Mouse (Mus musculus) adrenal gland, adult 2 months (tissue): ENCODE data around the gene Ntn3. TPM values are rescaled to one million over a fixed set of nuclear protein-coding genes. Genes with fewer than 3 reads are reported as not detected.
A peak's percentile ranks its signal among the peaks of the same experiment; 100 is the strongest.

Experiments used
- DNase-seq: peaks from one replicate; pipeline ENCODE4 v3.0.0; 2021
- long read RNA-seq: library from polyadenylated mRNA; stranded (forward); transcript quantifications from one replicate; pipeline ENCODE4 v2.0.0, GENCODE M21; 2021
- polyA plus RNA-seq: library from polyadenylated mRNA; depleted of rRNA; stranded (reverse); fragments of >200 nt; gene quantifications from 2 replicates; pipeline ENCODE4 v1.2.3, GENCODE M21; 2012; rRNA removed
- total RNA-seq, 2 experiments: library from RNA; stranded (reverse); gene quantifications; 2 replicates each; pipeline ENCODE4 v1.2.3; 2021

Gene Ntn3
- total RNA-seq, result 1 to 10 TPM; 1.4 to 2.4 TPM
- polyA plus RNA-seq, result 7.4 and 8.8 TPM in 2 replicates
- long read RNA-seq, full-length matches to known transcripts, result 3 of 5 reads
- long read RNA-seq, partial matches to known transcripts, result 0 of 5 reads
- long read RNA-seq, other reads (novel, unspliced or antisense), result 2 of 5 reads

DNA sequence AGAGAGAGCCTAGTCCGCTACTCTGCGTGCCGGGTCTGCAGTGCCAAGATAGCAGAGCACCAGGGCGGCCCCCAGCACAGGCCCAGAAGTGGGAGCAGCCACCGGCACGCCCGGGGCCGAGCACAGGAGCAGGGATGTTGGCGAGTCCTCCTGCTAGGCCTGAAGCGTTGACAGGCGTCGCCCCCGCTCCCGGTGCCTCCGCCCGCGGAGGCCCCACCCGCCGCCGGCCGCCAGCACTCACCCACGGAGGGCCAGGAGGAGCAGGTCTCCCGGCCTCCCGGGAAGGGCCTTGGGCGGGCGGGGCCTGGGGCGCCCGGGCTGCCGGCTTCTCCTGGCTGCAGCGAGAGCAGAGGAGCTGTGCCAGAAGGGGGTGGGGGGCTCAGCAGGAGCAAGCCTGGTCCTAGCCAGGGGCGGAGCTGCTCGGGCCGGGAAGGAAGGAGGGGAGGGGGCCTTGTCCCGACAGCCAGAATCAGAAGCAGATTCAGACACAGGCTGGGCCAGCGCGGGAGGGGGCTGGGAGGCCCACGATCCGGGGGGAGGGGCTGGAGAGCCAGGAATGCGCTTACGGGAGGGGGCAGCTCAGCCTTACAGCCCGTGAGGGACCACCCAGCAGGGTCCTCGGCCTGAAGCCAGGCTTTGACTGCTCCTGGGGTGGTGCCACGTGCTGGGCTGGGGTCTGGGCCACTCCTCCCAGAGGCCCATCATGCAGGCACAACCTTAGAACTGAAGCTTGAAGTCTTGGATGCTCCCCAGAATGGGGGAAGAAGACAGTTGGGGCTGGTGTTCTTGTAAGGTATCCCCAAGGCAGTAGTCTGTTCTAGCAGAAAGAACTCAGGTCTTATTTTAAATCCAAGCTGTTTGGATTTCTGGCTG is at the start of gene Ntn3:
Ntn3 (minus strand) TSS at position 489 of the 873 bp plus-strand sequence.
- DNase-seq, result peak; percentile 74

DNA sequence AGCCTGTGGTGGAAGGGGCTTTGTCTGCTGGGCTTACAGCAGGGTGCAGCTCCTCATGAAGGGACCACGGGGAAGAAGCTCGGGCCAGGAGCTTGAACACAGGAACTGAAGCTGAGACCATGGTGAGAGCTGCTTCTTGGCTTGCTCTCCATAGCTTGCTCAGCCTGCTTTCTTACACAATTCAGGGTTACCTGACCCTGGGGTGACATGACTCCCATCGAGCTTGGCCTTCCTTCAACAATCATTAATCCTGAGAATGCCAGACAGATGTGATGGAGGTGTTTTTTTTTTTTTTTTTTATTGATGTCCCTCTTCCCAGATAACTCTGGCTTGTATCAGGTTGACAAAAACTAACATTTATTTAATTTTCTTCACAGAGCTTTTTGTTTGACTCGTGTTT is 49.6 kb upstream of the Ntn3 start:
- DNase-seq, result peak; percentile 69

DNA sequence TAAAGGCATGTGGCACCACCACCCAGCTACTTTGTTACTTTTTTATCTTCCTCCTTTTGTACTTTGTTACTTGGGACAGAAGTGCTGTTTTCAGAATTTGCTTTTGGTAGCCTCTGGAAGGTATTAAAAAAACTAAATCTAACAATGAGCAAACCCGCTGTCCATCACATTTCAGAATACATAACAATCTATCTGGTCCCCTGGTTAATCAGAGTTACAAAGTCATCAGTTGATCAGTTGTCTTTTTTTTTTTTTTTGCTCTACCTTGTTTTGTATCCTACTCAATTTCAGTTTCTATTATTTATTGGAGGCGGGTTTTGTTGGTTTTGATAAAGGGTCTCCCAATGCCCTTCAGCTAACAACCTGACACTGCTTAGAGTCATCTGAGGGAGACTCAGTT is 43.0 kb upstream of the Ntn3 start:
- DNase-seq, result no peak

DNA sequence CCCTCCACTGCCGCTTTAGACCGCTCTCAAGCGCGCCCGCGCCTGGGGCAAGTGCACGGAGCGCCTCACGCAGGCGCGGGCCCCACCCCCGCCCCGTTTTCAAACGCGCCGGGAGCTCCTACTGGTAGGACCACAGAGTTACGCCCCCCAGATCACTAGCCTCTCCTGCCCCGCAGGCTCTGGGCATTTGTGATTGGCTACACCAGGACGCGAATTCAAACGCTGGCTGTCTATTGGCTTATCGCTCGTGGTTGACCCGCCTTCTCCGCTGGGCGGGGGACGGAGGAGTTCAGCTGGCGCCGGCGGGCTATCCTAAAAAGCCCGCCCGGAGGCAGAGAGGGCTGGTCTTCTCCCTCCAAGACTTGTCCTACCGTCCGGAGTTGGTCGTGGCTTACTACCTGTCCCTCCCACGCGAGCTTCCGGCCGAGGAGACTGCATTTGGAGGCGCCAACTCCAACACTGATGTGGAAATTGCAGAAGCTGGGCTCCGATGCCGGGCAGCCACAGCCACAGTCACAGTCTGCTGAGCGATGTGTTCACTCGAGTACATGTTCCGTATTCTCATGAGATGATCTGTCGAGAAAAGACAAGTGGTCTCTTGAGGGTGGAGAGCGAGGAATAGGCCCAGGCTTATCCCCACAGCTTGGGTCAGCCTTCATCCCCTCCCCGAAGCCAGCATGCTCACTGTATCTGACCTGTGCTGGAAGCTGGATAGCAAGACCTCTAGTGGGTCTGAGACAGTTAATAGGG is 42.2 kb upstream of the Ntn3 start, which contains the start of gene Ccnf:
Ccnf (minus strand) TSS at position 165 of the 750 bp plus-strand sequence.
- DNase-seq, result peak; percentile 98

DNA sequence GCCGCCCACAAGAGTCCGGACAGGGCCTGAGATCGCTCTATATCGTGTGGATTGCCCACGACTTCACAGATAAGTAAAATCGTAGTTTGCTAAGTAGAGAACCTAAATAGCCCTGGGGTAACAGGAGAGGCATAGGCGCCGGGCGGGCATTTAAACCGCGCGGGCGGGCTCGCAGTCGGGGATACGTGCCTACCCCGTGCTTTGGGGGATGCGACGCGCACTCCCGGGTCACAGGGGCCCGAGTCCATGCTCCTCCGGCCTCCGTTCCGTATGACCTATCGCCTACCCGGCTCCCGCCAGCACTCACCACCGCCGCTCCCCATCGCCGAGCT is 41.6 kb upstream of the Ntn3 start:
- no peak for DNase-seq

DNA sequence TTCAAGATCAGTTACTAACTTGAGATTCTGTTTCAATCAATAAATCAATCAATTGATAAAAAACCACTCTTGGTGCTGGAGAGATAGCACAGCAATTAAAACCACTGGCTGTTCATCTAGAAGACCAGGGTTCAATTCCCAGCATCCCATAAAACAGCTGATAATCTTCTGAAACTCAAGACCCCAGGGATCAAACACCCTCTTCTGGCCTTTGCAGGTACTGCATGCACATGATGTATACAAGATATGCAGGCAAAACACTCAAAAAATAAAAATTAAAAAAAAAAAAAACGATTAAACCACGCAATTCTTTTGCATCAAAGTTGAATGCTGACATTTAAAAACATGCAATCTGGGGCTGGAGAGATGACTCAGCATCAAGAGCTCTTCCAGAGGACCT is 39.3 kb upstream of the Ntn3 start:
- DNase-seq, result no peak

DNA sequence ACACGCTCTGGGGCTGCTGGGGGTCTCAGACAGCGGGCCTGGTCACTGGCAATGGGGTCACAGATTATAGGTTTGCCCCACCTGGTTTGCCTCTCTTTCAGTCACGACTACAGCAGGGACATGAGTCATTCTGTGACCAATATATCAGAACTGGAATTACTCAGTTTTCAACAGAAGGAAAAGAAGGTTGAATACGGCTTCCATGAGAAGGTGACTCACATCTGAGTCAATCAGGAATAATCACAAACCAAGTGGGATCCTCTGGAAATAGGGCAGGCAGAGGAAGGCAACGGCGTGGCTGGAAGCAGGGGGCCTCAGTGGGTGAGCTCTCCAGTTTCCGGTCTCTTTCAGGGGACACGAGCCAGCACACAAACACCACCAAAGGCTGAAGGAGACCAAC is 34.7 kb upstream of the Ntn3 start:
- peak; percentile 52 for DNase-seq

DNA sequence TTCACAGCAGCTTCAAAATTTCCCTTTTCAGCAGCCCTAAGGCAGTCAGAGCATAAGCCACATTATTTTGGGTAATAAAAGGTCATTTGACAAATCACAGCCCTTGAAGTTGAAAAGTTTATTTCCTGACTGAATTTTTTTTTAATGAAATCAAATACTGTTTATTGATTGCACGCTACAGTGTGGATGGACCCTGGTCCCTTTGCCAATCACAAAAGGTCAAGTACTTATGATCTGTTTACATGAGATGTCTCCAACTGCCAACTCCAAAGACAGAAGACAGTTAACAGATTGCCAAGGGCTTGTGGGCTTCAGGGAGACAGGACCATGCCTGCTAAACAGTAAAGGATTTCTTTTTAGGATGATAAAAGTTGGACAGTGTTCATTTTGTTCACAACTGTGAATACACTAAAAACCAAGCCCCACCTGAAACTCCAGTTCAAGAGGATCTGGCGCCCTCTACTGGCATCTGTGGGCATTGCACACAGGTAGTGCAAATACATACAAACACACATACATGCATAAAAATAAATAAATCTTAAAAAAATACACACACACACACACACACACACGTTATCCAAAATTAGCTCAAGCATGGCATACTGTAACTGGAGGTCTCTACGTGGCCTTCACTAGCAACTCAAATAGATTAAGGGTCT is 34.1 kb upstream of the Ntn3 start:
- peak; percentile 17 for DNase-seq

DNA sequence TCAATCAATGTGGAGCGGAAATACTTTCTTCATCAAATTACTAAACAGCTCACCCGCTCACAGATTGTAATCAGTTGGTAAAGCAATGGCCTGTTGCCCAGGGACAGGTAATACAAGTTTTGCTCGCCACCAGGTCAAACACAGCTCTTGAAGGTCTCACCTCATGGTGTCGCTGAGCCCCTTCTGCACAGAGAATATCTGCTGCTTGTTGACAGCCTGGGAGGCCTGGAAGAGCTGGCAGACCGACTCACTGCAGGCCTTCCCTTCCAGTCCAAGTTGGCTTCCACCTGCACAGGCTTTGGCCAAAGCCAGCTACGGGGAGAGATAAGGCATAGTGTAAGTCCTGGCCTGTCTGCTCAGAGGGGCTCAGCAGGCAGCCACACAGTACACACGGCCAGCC is 27.6 kb upstream of the Ntn3 start:
- DNase-seq, result no peak

DNA sequence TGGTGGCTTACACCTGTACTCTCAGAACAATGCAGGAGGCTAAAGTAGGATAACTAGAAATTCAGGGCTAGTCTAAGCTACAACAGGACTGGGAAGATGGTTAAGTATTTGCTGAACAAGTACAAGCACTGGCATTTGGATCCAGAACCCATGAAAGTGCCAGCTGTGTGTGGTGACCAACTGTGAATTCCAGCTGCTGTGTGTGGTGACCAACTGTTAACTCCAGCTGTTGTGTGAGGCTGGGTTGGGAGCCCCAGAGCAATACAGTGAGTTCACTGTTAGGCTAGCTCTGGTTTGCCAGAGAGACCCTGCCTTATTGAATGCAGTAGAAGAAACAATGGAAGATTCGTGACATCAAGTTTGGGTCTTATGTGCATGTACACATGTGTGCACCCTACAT is 27.1 kb upstream of the Ntn3 start:
- DNase-seq, result no peak

DNA sequence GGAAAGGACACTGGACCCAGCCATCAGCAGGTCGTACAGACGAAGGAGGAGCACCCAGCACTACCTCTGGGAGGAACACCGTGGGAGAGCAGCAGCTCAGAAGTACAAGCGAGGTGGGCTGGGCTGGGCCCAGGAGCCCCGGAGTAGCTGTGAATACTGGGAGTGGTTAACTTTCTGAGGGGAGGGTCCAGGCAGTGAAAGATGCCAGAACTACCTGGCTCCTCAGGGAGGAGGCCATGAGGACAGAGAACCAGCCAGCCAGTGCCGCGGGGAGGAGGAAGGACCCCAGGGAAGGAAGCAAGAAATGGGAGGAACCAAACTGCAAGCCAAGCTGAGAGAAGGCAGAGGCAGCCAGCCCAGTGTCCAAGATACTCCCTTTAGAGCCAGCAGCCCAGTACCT is 18.6 kb upstream of the Ntn3 start:
- DNase-seq, result no peak

DNA sequence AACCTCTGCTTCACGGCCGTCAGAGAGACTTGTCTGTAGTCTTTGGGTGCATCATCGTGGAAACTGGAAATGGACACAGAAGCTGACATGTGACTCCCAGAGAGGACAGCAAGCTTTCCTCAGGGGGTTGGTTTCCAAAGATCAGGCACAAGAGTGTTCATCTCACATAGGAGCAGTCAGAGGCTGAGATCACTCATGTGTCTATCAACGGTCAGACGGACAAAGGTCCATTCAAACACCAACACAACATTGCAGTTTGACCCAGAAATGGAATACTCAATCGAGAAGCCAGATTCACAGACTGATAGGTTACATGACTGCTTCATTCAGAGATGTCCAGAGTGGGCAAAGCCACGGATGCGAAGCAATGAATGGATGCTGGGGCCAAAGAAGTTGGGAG is 17.4 kb upstream of the Ntn3 start:
- DNase-seq, result no peak

DNA sequence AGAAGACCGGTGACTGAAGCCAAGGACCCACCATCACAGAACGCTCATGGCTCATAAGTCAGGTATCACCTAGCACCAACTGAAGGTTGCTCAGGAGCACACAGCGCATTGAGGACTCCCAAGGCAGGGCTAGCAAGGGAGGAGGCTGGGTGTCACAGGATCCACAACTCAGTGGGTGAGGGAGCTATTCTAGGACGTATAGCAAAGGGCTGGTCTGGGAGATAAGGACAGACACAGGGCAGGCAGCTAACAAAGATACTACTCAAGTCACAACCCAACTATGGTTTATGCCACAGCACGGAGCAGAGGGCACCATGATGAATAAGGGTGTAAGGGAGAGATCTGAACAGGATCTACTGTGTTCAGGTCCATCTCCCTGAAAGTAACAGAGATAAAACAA is 16.5 kb upstream of the Ntn3 start:
- no peak for DNase-seq

DNA sequence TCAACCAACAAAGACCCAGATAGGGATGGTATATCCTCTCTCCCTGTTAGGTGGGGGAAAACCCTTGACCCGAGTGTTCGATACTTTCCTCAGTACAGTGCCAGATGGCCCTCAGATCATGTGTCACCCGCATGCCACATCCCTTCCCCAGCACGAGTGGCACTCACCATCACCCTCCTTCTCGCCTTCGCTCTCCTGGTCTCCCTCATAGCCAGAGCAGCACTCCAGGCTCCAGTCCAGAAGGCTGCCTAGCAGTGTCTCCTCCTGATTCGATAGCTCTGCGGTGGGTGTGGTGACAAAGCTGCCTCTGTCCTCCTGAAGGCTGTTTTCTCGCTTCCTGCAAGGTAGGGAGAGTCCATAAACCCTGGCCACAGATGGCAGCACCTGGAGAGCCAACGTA is 15.4 kb upstream of the Ntn3 start:
- peak; percentile 12 for DNase-seq

DNA sequence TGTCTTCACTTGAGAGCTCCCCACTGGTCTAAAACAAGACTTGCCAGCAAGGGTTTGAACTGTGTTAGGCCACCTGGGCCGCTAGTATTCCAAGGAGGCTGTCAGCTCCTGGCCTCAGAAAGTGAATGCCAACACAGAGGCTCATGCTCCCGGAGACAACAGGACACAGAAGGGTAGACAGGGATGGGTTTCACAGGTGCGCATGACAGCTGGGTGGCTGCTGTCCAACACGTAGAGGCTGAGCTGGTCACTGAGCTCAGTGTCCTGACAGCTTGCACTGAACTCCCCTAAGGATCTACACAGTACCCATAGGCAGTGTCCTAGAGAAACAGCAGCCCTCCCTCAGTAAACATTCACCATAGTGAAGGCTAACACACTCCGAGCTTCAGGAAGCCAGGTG is 14.2 kb upstream of the Ntn3 start:
- DNase-seq, result no peak

DNA sequence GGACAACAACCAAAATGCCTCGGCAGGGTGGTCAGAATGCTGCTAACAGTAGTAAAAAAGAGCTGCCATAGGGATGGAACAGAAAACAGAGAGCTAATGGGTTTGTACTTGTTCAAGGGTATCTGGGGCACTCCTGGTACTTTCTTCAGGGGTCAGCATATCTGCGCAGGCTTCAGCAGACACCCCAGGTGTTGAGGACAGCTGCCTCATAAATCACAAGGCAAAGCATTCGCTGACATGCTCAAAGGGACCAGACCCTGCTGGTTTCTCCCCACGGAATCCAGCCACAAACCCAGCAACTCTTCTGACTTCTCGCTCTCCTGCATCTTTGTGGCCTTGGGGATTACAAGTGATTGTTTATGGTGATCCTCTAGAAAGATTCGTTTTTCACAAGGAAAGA is 13.3 kb upstream of the Ntn3 start:
- no peak for DNase-seq

DNA sequence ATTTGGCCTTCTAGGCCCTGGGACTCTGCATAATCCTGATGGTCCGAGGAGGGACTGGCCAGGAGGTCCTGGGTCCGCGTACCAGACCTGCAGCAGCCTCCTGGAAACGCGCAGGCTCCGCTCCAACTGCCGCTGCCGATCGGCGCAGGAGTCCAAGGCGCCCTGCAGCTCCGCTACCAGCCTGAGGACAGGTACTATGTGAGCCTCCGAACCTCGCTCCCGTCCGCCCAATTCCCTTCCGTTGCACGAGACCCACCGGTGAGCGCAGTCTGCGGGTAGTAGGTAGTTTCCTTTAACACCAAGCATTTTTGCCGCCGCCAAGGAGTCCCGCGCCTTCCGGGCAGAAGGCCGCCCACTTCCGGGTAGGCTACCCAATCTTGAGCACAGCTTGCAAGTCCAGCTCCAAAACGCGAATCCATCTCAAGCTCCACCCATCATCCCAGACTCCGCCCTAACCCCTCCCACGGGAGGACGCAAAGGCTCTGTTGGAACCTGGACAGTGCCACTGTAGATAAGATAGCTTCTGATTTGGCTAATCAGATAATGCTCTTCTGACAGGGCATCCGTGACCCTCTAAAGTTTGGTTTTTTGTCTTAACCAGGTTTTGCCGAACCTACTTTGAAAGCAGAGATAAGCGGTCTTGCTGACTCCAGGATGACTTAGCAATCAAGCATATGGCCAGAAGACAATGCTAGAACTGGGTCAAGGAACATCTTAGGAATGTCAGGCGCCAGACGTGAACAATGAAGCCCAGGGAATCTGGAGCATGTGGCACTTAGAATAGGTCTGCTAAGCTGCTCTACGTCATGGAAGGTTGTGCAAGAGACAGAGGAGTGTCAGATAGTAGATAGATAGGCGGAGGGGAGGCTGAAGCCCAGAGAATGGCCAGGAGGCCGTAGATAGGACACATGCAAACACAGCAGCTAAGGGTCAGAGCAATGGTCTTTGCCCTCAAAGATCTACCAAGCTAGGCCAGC is 11.4 kb upstream of the Ntn3 start, which contains the start of gene Tedc2:
Tedc2 (minus strand) TSS at position 417 of the 977 bp plus-strand sequence.
- peak; percentile 98 for DNase-seq

DNA sequence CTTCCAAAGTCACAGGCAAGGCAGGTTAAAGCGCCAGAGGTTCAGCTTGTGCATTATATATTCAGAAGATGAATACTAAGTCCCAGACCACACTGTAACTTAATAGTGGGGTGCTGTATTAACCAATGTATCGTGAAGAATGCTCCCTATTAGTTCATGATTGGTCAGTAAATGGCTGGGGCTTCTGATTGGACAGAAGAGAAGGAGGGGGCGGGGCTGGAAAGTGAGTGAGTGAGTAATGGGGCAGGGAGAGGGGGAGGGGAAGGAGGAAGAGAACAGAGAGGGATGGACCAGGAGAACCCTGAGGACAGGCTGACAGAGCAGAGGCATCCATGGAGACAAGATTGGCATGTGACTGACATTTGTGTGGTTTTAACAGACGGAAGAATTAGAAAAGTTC is 7.5 kb upstream of the Ntn3 start:
- no peak for DNase-seq

DNA sequence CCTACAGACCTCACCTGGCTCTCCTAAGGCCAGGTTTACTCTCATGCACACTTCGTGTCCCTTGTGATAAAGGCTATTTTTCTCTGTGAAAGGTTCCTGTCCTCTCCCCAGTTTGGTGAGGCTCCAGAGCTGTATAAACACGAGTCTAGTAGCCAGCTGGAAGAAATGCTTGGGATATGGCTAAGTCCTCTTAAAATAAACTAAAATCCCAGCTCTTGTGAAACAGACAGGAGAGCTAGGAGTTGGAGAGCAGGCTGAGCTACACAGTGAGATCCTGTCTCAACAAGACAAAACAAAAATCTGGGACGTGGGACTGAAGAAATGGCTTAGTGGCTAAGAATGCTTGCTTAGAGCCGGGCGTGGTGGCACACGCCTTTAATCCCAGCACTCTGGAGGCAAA is 3.9 kb upstream of the Ntn3 start:
- no peak for DNase-seq

DNA sequence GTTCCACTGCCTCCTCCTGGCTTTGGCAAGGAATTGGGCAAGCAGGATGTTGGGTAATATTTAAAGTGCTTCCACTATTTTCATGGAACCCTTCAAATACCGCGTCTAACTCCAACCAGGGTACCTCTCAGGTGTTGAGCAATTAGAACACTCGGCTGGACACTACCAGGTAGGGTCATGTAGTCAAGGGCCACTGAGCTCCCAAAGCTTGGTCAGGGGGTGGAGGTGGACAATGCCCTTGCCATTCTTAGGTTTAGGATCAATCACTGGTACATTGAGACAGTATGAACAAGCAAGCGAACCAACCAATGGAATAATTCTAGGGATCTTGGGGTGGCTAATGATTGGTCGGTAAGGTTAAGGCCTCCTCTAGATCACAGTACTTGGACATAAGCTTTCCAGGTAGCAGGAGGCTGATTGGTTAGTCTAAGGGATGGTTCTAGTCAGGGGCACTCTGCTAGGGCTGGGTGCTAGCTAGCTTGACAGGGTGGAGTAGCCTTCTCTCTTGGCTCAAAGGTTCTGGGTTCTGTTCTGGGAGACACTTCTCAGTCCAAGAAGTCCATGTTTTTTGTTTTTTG is 3.2 kb upstream of the Ntn3 start:
- no peak for DNase-seq
